Mouse (Mus musculus) neutrophil, adult 83 days (primary cell): Measurements from ENCODE around the gene Otop3. TPM values are rescaled to one million over a fixed set of nuclear protein-coding genes. Genes with fewer than 3 reads are reported as not detected.

ENCODE experiments used
- total RNA-seq, 2 experiments: library from RNA; stranded (reverse); gene quantifications; one replicate each; pipeline ENCODE4 v1.2.4; 2023

Gene Otop3
- total RNA-seq = not detected

GRCm38 (mm10) chr11:115334531-115334930 lies at the start of gene Otop3:
Gene Otop3 (plus strand): TSS chr11:115334731.

GRCm38 (mm10) chr11:115297214-115297826 lies 37.2 kb upstream of the Otop3 start, which contains the start of gene Fads6:
Gene Fads6 (minus strand): TSS chr11:115297663.

GRCm38 (mm10) chr11:115306863-115307262 lies 27.7 kb upstream of the Otop3 start, which contains the start of gene Otop2:
Gene Otop2 (plus strand): TSS chr11:115307163.

GRCm38 (mm10) chr11:115321906-115322693 lies 12.4 kb upstream of the Otop3 start, which contains the start of gene Ush1g:
Gene Ush1g (minus strand): TSS chr11:115322041.

GRCm38 (mm10) chr11:115367395-115367944 lies 32.9 kb downstream of the Otop3 start, which contains the start of gene Hid1:
Gene Hid1 (minus strand): TSS chr11:115367756.

GRCm38 (mm10) chr11:115381743-115382539 lies 47.4 kb downstream of the Otop3 start, which contains the start of gene Cdr2l:
Gene Cdr2l (plus strand): TSS chr11:115381916.

Other genes with a start within 250 kb of the Otop3 start
- 10 to 100 TPM; 11.4 to 12.6 TPM for gene Rab37, start 243.3 kb upstream of the Otop3 start, total RNA-seq
- 100 to 1,000 TPM; 160 to 201 TPM for gene Cd300lf, start 200.7 kb upstream of the Otop3 start, total RNA-seq
- gene Slc9a3r1, start 171.4 kb upstream of the Otop3 start, total RNA-seq = 100 to 1,000 TPM; 142 to 143 TPM
- 10 to 100 TPM; 30.4 to 33.7 TPM for gene Tmem104, start 147.2 kb upstream of the Otop3 start, total RNA-seq
- 10 to 100 TPM; 16.8 to 22.0 TPM for gene Nat9, start 146.9 kb upstream of the Otop3 start, total RNA-seq
- gene Grin2c, start 67.5 kb upstream of the Otop3 start, total RNA-seq = not detected
- gene Fdxr, start 57.7 kb upstream of the Otop3 start, total RNA-seq = 1 to 10 TPM; 7.5 to 9.2 TPM
- 1 to 10 TPM; 2.1 to 2.7 TPM for gene Fads6, start 37.1 kb upstream of the Otop3 start, total RNA-seq
- not detected for gene Otop2, start 27.6 kb upstream of the Otop3 start, total RNA-seq
- gene Ush1g, start 12.7 kb upstream of the Otop3 start, total RNA-seq = not detected
- under 1 TPM; 0.18 to 0.49 TPM for gene Hid1, start 33.0 kb downstream of the Otop3 start, total RNA-seq
- gene Cdr2l, start 47.2 kb downstream of the Otop3 start, total RNA-seq = under 1 TPM; 0.38 to 0.64 TPM
- gene Mrpl58, start 69.0 kb downstream of the Otop3 start, total RNA-seq = 10 to 100 TPM; 34.2 to 41.2 TPM
- gene Atp5h, start 85.2 kb downstream of the Otop3 start, total RNA-seq = 100 to 1,000 TPM; 211 to 231 TPM
- 10 to 100 TPM; 18.7 to 19.1 TPM for gene Kctd2, start 85.4 kb downstream of the Otop3 start, total RNA-seq
- not detected for gene Trim80, start 105.8 kb downstream of the Otop3 start, total RNA-seq
- not detected for gene Slc16a5, start 127.7 kb downstream of the Otop3 start, total RNA-seq
- gene Armc7, start 140.9 kb downstream of the Otop3 start, total RNA-seq = 10 to 100 TPM; 42.7 to 53.4 TPM
- gene Nt5c, start 157.1 kb downstream of the Otop3 start, total RNA-seq = 10 to 100 TPM; 48.4 to 49.1 TPM
- 100 to 1,000 TPM; 148 to 154 TPM for gene Jpt1, start 179.7 kb downstream of the Otop3 start, total RNA-seq
- gene Sumo2, start 201.5 kb downstream of the Otop3 start, total RNA-seq = 100 to 1,000 TPM; 171 to 188 TPM
- 10 to 100 TPM; 45.5 to 50.1 TPM for gene Nup85, start 229.7 kb downstream of the Otop3 start, total RNA-seq